Comparison of ENCODE assay signal across 18 mouse cellular contexts in genomic region chr6:137936268-137936667, GRCm38 (mm10).
DNase-seq lines count a peak whose midpoint lies in the region; ATAC-seq and TF ChIP-seq lines count a peak whose summit lies in the region.
"Had no signal": no experiment of that assay in that cellular context is flagged by ENCODE, and none has a peak within 500 bp of the region (broad histone marks: within the 10 kb centered on the region; RNA-seq: fewer than 3 reads in every experiment).

No protein-coding gene starts in this region.

- H3K36me3 ChIP-seq in lung, postnatal 0 days (ENCODE audit: insufficient read depth, low read length): no peaks in the 10 kb centered on the region
- no peaks in the 10 kb centered on the region for H3K36me3 ChIP-seq in hindbrain, embryonic 14.5 days (replicated peaks; ENCODE audit: control insufficient read depth, insufficient read depth)
- H3K36me3 ChIP-seq: heart, embryonic 12.5 days; hindbrain, embryonic 10.5 days had no signal

- no peak for DNase-seq in layer of hippocampus, adult 2 months (ENCODE audit: low spot score in 2 of 2)
- DNase-seq in layer of hippocampus, adult 11-12 months (ENCODE audit: low spot score): no peak
- peak; percentile 62 for DNase-seq in lung, postnatal 0 days (ENCODE audit: low spot score)
- DNase-seq in lung, postnatal 10 days: no peak
- DNase-seq in lung, postnatal 25 days (ENCODE audit: low spot score): peak; percentile 41
- no peak for DNase-seq in hindbrain, embryonic 14.5 days (ENCODE audit: low spot score)
- DNase-seq: adrenal gland, postnatal 25 days; cerebellum, adult 2 months; cerebellum, postnatal 10 days; gastrocnemius, adult 2 months; gastrocnemius, postnatal 25 days had no signal

- TF ChIP-seq CTCF in layer of hippocampus, adult 2 months (conservative IDR thresholded peaks at IDR 0.05): no peak
- no peak for TF ChIP-seq CTCF in lung, postnatal 0 days (IDR thresholded peaks at IDR 0.05)

- 27% methylated on average over 1 of the region's 1 CpGs for WGBS in lung, postnatal 0 days
- 88% methylated on average over 1 of the region's 1 CpGs for WGBS in hindbrain, embryonic 14.5 days

- peak overlapping the region; percentile 68; the same call in 1 of the 2 replicates for H3K27ac ChIP-seq in layer of hippocampus, adult 2 months
- H3K27ac ChIP-seq in lung, postnatal 0 days (ENCODE audit: low read length): 0 out of 2 replicates have a peak overlapping the region, but pooled peaks have one; percentile 40
- no peak overlapping the region for H3K27ac ChIP-seq in hindbrain, embryonic 14.5 days
- H3K27ac ChIP-seq: gastrocnemius, adult 2 months; hindbrain, embryonic 10.5 days had no signal

- no peaks in the 10 kb centered on the region for H3K27me3 ChIP-seq in lung, postnatal 0 days (replicated peaks; ENCODE audit: insufficient read depth, low read length)
- H3K27me3 ChIP-seq in hindbrain, embryonic 14.5 days (ENCODE audit: control insufficient read depth, insufficient read depth, low read length): no peaks in the 10 kb centered on the region
- H3K27me3 ChIP-seq: CH12.LX; forebrain, embryonic 13.5 days; heart, embryonic 12.5 days had no signal

- ATAC-seq in lung, postnatal 0 days: peak; percentile 81
- no peak for ATAC-seq in hindbrain, embryonic 14.5 days (ENCODE audit: low FRiP score)
- ATAC-seq: activated CD4-positive, CD25-positive, alpha-beta regulatory T cell, adult 4 months; forebrain, embryonic 13.5 days; hindbrain, embryonic 16.5 days; Patski had no signal

- H3K9ac ChIP-seq in lung, postnatal 0 days (replicated peaks; ENCODE audit: low read depth): no peak overlapping the region
- H3K9ac ChIP-seq in hindbrain, embryonic 14.5 days: no peak overlapping the region
- H3K9ac ChIP-seq: forebrain, embryonic 13.5 days; heart, embryonic 12.5 days had no signal

- peaks cover 12% of the 10 kb centered on the region; the same call in 1 of the 2 replicates for H3K4me1 ChIP-seq in lung, postnatal 0 days (ENCODE audit: insufficient read depth, low read depth, low read length)
- no peaks in the 10 kb centered on the region for H3K4me1 ChIP-seq in hindbrain, embryonic 14.5 days (replicated peaks; ENCODE audit: control insufficient read depth, insufficient read depth, low read length)
- H3K4me1 ChIP-seq: hindbrain, embryonic 10.5 days had no signal

- no peaks in the 10 kb centered on the region for H3K9me3 ChIP-seq in lung, postnatal 0 days (ENCODE audit: low read length)
- H3K9me3 ChIP-seq in hindbrain, embryonic 14.5 days (ENCODE audit: control insufficient read depth, low read length): no peaks in the 10 kb centered on the region
- H3K9me3 ChIP-seq: forebrain, embryonic 13.5 days; heart, embryonic 12.5 days; hindbrain, embryonic 10.5 days had no signal

- no peak overlapping the region for H3K4me2 ChIP-seq in lung, postnatal 0 days (replicated peaks; ENCODE audit: low read depth, low read length)
- no peak overlapping the region for H3K4me2 ChIP-seq in hindbrain, embryonic 14.5 days (replicated peaks)
- H3K4me2 ChIP-seq: forebrain, embryonic 13.5 days; heart, embryonic 12.5 days had no signal

- no peak overlapping the region for H3K4me3 ChIP-seq in layer of hippocampus, adult 2 months
- H3K4me3 ChIP-seq in lung, postnatal 0 days (ENCODE audit: low read depth, low read length): no peak overlapping the region
- H3K4me3 ChIP-seq in hindbrain, embryonic 14.5 days (replicated peaks; ENCODE audit: low read length): no peak overlapping the region
- H3K4me3 ChIP-seq: forebrain, embryonic 13.5 days; gastrocnemius, adult 2 months; heart, embryonic 12.5 days; hindbrain, embryonic 10.5 days had no signal

- peak; percentile 74 for TF ChIP-seq EP300 in lung, postnatal 0 days (IDR thresholded peaks at IDR 0.05)

Comparison
In these comparisons a context has a peak if more than half of its experiments do, and no peak if none do; other contexts are left out.
1. DNase-seq: peak in lung, postnatal 0 days (single experiment) and lung, postnatal 25 days (single experiment); none in layer of hippocampus, adult 2 months (0 of 2), layer of hippocampus, adult 11-12 months (single experiment), lung, postnatal 10 days (single experiment) and hindbrain, embryonic 14.5 days (single experiment).